Mouse (Mus musculus): ENCODE measurements around the gene Ablim2. TPM values are rescaled to one million over a fixed set of nuclear protein-coding genes. Genes with fewer than 3 reads are reported as not detected.

Gene Ablim2
- polyA plus RNA-seq, 1 experiment: 5.1 TPM

DNA sequence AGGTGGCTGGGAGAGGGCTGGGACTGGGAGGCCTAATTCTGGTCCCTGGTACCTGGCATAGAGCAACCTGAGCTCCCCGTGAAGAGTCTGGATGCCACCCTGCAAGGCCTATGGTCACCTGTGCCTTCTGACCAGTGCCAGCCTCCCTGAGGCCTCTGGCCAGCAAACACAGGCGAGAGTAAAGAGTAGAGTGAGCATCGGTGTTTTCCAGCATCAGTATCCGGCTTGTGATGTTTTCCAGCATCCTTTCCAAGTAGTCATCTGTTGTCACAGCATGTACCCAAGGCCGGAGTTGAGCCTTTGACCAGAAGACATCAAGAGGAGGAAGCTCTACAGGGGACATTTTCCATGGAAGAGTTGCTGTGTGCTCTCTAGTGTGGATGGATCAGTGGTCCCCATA, 45.7 kb downstream of the Ablim2 start:
- 87% methylated on average over 5 of the region's 5 CpGs for WGBS
- no peaks in the 10 kb centered on the region for H3K4me1 ChIP-seq (ENCODE audit: control insufficient read depth, insufficient read depth, insufficient read length)
- no peaks in the 10 kb centered on the region for H3K27me3 ChIP-seq (ENCODE audit: control insufficient read depth, insufficient read depth, low read length)
- H3K4me3 ChIP-seq (ENCODE audit: extremely low read depth, insufficient read depth, insufficient read length): no peak overlapping the region
- H3K36me3 ChIP-seq (ENCODE audit: control insufficient read depth, insufficient read depth, low read length): no peaks in the 10 kb centered on the region
- no peak for TF ChIP-seq CTCF (IDR thresholded peaks at IDR 0.05; ENCODE audit: extremely low read depth, insufficient read depth, insufficient read length, insufficient replicate concordance)
- no peak overlapping the region for H3K27ac ChIP-seq (ENCODE audit: insufficient read depth, low read length)
- no peak for DNase-seq (ENCODE audit: low read depth in 1 of 2, low spot score in 2 of 2)

DNA sequence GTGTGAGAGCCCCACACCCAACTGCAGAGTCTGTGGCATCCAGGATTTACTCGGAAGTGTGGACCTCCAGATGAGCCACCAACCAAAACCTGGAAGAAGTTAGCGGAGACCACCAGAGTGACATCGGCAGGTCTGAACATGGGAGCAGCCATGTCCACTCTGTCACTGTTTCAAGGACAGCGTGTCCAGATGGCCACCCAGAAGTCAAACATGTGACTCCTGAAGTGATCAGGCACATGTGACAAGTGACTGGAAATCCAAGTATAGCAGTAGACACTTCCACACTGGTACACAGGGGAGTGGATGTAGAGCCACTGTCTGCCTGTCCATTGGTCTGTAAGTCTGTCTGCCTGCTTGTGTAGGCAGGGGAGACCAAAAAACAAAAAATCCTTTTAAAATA, 47.0 kb downstream of the Ablim2 start:
- Histone ChIP-seq H3K4me3 (ENCODE audit: extremely low read depth, insufficient read depth, insufficient read length) (no peak overlapping the region), H3K27ac (ENCODE audit: insufficient read depth, low read length) (no peak overlapping the region), H3K27me3 (ENCODE audit: control insufficient read depth, insufficient read depth, low read length) (no peaks in the 10 kb centered on the region), H3K4me1 (ENCODE audit: control insufficient read depth, insufficient read depth, insufficient read length) (no peaks in the 10 kb centered on the region), H3K36me3 (ENCODE audit: control insufficient read depth, insufficient read depth, low read length) (no peaks in the 10 kb centered on the region)
- 90% methylated on average over 4 of the region's 4 CpGs for WGBS
- no peak for DNase-seq (ENCODE audit: low read depth in 1 of 2, low spot score in 2 of 2)
- TF ChIP-seq POLR2A (IDR thresholded peaks at IDR 0.05; ENCODE audit: low read depth, low read length) (no peak), CTCF (IDR thresholded peaks at IDR 0.05; ENCODE audit: extremely low read depth, insufficient read depth, insufficient read length, insufficient replicate concordance) (no peak)

DNA sequence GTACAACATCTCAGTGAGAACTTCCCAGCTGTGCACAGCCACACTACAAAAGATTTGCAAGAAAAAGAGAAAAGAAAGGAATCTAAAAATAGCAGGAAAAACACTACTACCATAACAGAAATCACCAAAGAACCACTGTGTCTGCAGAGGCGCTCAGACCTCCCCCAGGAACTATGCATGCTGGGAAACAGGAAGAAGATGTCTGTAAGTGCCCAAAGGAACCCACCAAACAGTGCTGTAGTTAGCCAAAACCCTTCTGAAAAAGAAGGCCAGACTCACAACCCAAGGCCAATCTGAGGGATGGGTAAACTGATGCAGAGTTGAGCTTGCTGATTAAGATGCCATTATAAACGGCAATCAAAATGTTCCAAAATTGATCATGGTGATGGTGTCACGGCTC, 47.5 kb downstream of the Ablim2 start:
- no peak for DNase-seq (ENCODE audit: low read depth in 1 of 2, low spot score in 2 of 2)
- no peaks in the 10 kb centered on the region for H3K36me3 ChIP-seq (ENCODE audit: control insufficient read depth, insufficient read depth, low read length)
- no peaks in the 10 kb centered on the region for H3K4me1 ChIP-seq (ENCODE audit: control insufficient read depth, insufficient read depth, insufficient read length)
- no peaks in the 10 kb centered on the region for H3K27me3 ChIP-seq (ENCODE audit: control insufficient read depth, insufficient read depth, low read length)
- no peak overlapping the region for H3K27ac ChIP-seq (ENCODE audit: insufficient read depth, low read length)
- TF ChIP-seq POLR2A (IDR thresholded peaks at IDR 0.05; ENCODE audit: low read depth, low read length): no peak
- TF ChIP-seq CTCF (IDR thresholded peaks at IDR 0.05; ENCODE audit: extremely low read depth, insufficient read depth, insufficient read length, insufficient replicate concordance): no peak
- 78% methylated on average over 3 of the region's 3 CpGs for WGBS
- H3K4me3 ChIP-seq (ENCODE audit: extremely low read depth, insufficient read depth, insufficient read length): no peak overlapping the region

DNA sequence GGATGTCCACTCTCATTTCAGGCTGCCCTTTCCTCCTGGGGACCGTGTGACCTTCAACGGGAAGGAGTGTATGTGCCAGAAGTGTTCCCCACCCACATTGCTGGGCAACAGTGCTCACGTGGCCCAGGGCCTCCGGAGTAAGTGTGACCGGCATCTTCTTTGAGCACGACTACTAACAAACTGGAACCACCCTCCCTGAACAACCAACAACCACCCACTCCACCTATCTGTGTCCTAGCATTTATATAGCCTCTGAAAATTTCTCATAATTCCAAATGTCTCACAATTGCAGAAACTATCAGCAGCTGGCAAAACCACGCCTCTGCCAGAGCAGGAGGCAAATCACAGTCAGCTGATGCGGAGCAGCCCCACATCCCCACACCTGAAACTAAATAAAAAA, 49.3 kb downstream of the Ablim2 start:
- no peak for DNase-seq (ENCODE audit: low read depth in 1 of 2, low spot score in 2 of 2)
- no peaks in the 10 kb centered on the region for H3K4me1 ChIP-seq (ENCODE audit: control insufficient read depth, insufficient read depth, insufficient read length)
- no peaks in the 10 kb centered on the region for H3K27me3 ChIP-seq (ENCODE audit: control insufficient read depth, insufficient read depth, low read length)
- 86% methylated on average over 8 of the region's 8 CpGs for WGBS
- TF ChIP-seq CTCF (IDR thresholded peaks at IDR 0.05; ENCODE audit: extremely low read depth, insufficient read depth, insufficient read length, insufficient replicate concordance): no peak
- TF ChIP-seq POLR2A (IDR thresholded peaks at IDR 0.05; ENCODE audit: low read depth, low read length): no peak
- H3K36me3 ChIP-seq (ENCODE audit: control insufficient read depth, insufficient read depth, low read length): no peaks in the 10 kb centered on the region
- no peak overlapping the region for H3K4me3 ChIP-seq (ENCODE audit: extremely low read depth, insufficient read depth, insufficient read length)
- no peak overlapping the region for H3K27ac ChIP-seq (ENCODE audit: insufficient read depth, low read length)

DNA sequence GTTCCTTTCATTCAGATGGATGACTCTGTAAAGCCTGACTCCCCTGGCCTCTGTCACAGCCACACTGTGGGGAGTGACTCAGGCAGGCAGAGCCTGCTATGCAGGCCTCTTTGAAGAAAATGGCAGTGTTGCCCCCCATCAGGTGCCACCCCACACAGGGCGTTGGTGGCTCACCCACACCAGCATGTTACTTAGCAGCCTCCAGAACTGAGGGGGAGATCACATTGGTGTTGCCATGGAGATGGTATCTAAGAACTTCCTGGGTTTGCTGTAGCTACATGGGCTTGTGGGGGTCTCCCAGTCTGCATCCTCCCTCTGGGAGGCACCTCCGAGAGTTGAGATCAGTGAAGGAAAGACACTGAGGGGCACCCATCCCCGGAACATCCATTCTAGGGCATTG, 52.8 kb downstream of the Ablim2 start:
- WGBS: 81% methylated on average over 3 of the region's 3 CpGs
- Histone ChIP-seq H3K36me3 (ENCODE audit: control insufficient read depth, insufficient read depth, low read length) (no peaks in the 10 kb centered on the region), H3K4me1 (ENCODE audit: control insufficient read depth, insufficient read depth, insufficient read length) (no peaks in the 10 kb centered on the region), H3K27ac (ENCODE audit: insufficient read depth, low read length) (no peak overlapping the region), H3K4me3 (ENCODE audit: extremely low read depth, insufficient read depth, insufficient read length) (no peak overlapping the region), H3K27me3 (ENCODE audit: control insufficient read depth, insufficient read depth, low read length) (no peaks in the 10 kb centered on the region)
- TF ChIP-seq CTCF (IDR thresholded peaks at IDR 0.05; ENCODE audit: extremely low read depth, insufficient read depth, insufficient read length, insufficient replicate concordance) (no peak), POLR2A (IDR thresholded peaks at IDR 0.05; ENCODE audit: low read depth, low read length) (no peak)
- DNase-seq (ENCODE audit: low read depth in 1 of 2, low spot score in 2 of 2): no peak

DNA sequence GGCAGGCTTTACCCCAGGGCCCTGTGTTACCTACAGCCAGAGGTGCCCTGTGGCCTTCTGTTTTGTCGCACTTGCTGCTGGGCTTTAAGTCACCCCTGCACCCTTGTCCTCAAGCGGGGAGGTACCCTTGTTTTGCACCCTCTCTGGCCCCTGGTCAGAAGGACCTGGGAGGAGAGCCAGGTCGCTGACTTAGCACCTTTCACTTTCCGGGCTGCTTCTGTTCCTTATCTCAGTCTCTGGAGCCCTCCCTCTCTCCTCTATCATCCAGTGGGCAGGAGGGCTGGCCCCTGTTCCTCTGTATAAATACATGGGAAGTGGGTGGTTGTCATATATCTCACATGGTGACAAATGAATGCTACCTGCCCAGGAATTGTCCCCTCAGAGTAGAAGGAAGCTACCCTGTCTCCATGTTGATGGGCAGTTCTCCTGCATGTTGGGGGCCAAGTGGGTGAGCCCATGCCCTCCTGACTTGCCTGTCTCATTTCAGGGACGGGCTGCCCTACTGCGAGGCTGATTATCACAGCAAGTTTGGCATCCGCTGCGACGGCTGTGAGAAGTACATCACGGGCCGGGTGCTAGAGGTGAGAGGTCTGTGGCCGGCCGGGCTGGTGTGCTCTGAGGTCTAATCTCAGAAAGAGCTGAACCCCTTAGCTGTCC, 54.1 kb downstream of the Ablim2 start:
- WGBS: 50% methylated on average over 13 of the region's 13 CpGs

DNA sequence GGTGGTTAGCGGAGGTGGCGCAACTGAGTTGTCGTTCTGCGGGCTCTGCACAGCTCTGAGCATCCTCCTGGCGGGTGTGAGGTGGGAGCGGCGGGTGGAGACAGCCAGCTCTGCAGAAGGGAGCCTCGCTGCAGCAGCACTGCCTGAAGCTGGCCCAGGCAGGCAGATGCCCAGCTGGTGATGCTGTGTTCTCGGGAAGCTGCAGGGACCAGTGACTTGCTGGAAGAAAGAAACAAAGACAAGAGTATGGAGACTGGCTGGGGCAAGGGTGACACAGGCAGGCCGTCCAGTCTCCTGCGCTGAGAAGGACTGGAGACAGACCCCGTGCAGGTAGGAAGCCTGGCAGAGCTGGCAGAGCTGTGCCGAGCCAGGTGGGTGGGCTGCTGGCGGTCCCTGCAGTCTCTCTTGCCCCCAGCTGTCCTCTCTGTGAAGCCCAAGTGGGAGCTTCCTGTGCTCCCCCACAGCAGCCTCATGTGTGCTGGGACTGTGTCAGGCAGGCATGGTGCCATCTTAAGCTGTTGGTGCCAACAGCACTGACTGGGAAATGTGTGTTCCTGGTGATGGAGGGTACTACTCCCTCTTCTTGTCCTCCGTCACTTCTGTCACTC, 56.8 kb downstream of the Ablim2 start:
- Histone ChIP-seq H3K4me1 (ENCODE audit: control insufficient read depth, insufficient read depth, insufficient read length) (no peaks in the 10 kb centered on the region), H3K27me3 (ENCODE audit: control insufficient read depth, insufficient read depth, low read length) (no peaks in the 10 kb centered on the region), H3K4me3 (ENCODE audit: extremely low read depth, insufficient read depth, insufficient read length) (no peak overlapping the region), H3K36me3 (ENCODE audit: control insufficient read depth, insufficient read depth, low read length) (no peaks in the 10 kb centered on the region), H3K27ac (ENCODE audit: insufficient read depth, low read length) (no peak overlapping the region)
- no peak for DNase-seq (ENCODE audit: low read depth in 1 of 2, low spot score in 2 of 2)
- TF ChIP-seq POLR2A (IDR thresholded peaks at IDR 0.05; ENCODE audit: low read depth, low read length): no peak
- TF ChIP-seq CTCF (IDR thresholded peaks at IDR 0.05; ENCODE audit: extremely low read depth, insufficient read depth, insufficient read length, insufficient replicate concordance): no peak
- 76% methylated on average over 15 of the region's 15 CpGs for WGBS

More for the DNA sequence above, 54.1 kb downstream of the Ablim2 start:
- DNase-seq (ENCODE audit: low read depth in 1 of 2, low spot score in 2 of 2): no peak
- Histone ChIP-seq H3K27ac (ENCODE audit: insufficient read depth, low read length) (no peak overlapping the region), H3K4me1 (ENCODE audit: control insufficient read depth, insufficient read depth, insufficient read length) (no peaks in the 10 kb centered on the region), H3K36me3 (ENCODE audit: control insufficient read depth, insufficient read depth, low read length) (no peaks in the 10 kb centered on the region), H3K27me3 (ENCODE audit: control insufficient read depth, insufficient read depth, low read length) (no peaks in the 10 kb centered on the region), H3K4me3 (ENCODE audit: extremely low read depth, insufficient read depth, insufficient read length) (no peak overlapping the region)
- TF ChIP-seq POLR2A (IDR thresholded peaks at IDR 0.05; ENCODE audit: low read depth, low read length): no peak
- TF ChIP-seq CTCF (IDR thresholded peaks at IDR 0.05; ENCODE audit: extremely low read depth, insufficient read depth, insufficient read length, insufficient replicate concordance): no peak

Data from spleen, adult 2 months (tissue).